Mouse (Mus musculus) ES-Bruce4 (cell line): ENCODE results near the gene Ttc7b. TPM values are rescaled to one million over a fixed set of nuclear protein-coding genes. Genes with fewer than 3 reads are reported as not detected.

Experiments used
- H3K27ac ChIP-seq: 2 replicates; pipeline ENCODE4 v1.5.1; 2012; ENCODE audit warnings: low read length, inconsistent platforms; ENCODE audit not compliant: insufficient read depth
- H3K27me3 ChIP-seq: 2 replicates; pipeline ENCODE4 v1.6.1; 2012; ENCODE audit warnings: mild to moderate bottlenecking, low read length, inconsistent platforms; ENCODE audit not compliant: control insufficient read depth, poor library complexity, insufficient read depth, severe bottlenecking
- H3K36me3 ChIP-seq: 2 replicates; pipeline ENCODE4 v1.6.1; 2012; ENCODE audit warnings: inconsistent platforms, mild to moderate bottlenecking, low read length, moderate library complexity; ENCODE audit not compliant: control insufficient read depth, poor library complexity, insufficient read depth, severe bottlenecking
- H3K4me1 ChIP-seq: one replicate; pipeline ENCODE4 v1.8.1; 2011; ENCODE audit warnings: low read length; ENCODE audit not compliant: control insufficient read depth, insufficient read depth
- H3K4me3 ChIP-seq: 2 replicates; pipeline ENCODE4 v1.5.1; 2011; ENCODE audit warnings: low read depth, mild to moderate bottlenecking, low read length
- H3K9ac ChIP-seq: 2 replicates; pipeline ENCODE4 v1.6.1; 2012; ENCODE audit warnings: low read depth, mild to moderate bottlenecking, inconsistent platforms; ENCODE audit not compliant: poor library complexity, severe bottlenecking
- H3K9me3 ChIP-seq: replicated peaks from 2 replicates; pipeline ENCODE4 v1.6.1; 2012; ENCODE audit warnings: mild to moderate bottlenecking, low read length, inconsistent platforms; ENCODE audit not compliant: control insufficient read depth, poor library complexity, insufficient read depth, severe bottlenecking
- CTCF ChIP-seq: IDR thresholded peaks from one replicate; pipeline ENCODE4 v1.8.1; 2011; ENCODE audit warnings: low read depth, low read length
- EP300 ChIP-seq: IDR thresholded peaks from 2 replicates; pipeline ENCODE4 v1.6.1; 2011; ENCODE audit warnings: low read depth, low read length; ENCODE audit not compliant: insufficient read depth
- POLR2A ChIP-seq: IDR thresholded peaks from one replicate; pipeline ENCODE4 v1.8.1; 2011; ENCODE audit warnings: low read length; ENCODE audit not compliant: insufficient read depth
- polyA plus RNA-seq: library from polyadenylated mRNA; stranded (reverse); fragments of >200 nt; gene quantifications from 2 replicates; pipeline ENCODE4 v1.2.4, GENCODE M21; 2011; ENCODE audit warnings: low read depth; ENCODE audit not compliant: missing spikeins, insufficient read depth, insufficient read length

The Ttc7b gene
- polyA plus RNA-seq, 1 experiment: 61.1 TPM

- no peak overlapping the region for H3K27ac ChIP-seq
- peaks cover 10% of the 10 kb centered on the region for H3K4me1 ChIP-seq
- no peak overlapping the region for H3K9ac ChIP-seq
- TF ChIP-seq POLR2A: no peak
- no peak for TF ChIP-seq EP300
- TF ChIP-seq CTCF: no peak
- no peaks in the 10 kb centered on the region for H3K27me3 ChIP-seq
- H3K9me3 ChIP-seq: no peaks in the 10 kb centered on the region
- H3K4me3 ChIP-seq: no peak overlapping the region
- H3K36me3 ChIP-seq: no peaks in the 10 kb centered on the region
These were observed 7.5 kb downstream of the Ttc7b start for GRCm38 (mm10) chr12:100513131-100513530.

GRCm38 (mm10) chr12:100512641-100513040, 8.0 kb downstream of the Ttc7b start:
- no peaks in the 10 kb centered on the region for H3K36me3 ChIP-seq
- no peak for TF ChIP-seq EP300
- H3K4me1 ChIP-seq: peaks cover 10% of the 10 kb centered on the region
- H3K9ac ChIP-seq: no peak overlapping the region
- H3K27me3 ChIP-seq: no peaks in the 10 kb centered on the region
- H3K9me3 ChIP-seq: no peaks in the 10 kb centered on the region
- H3K27ac ChIP-seq: no peak overlapping the region
- no peak overlapping the region for H3K4me3 ChIP-seq

- no peak overlapping the region for H3K27ac ChIP-seq
- H3K9ac ChIP-seq: no peak overlapping the region
- peaks cover 7% of the 10 kb centered on the region for H3K4me1 ChIP-seq
- H3K27me3 ChIP-seq: no peaks in the 10 kb centered on the region
- H3K4me3 ChIP-seq: no peak overlapping the region
- H3K36me3 ChIP-seq: no peaks in the 10 kb centered on the region
- no peaks in the 10 kb centered on the region for H3K9me3 ChIP-seq
- TF ChIP-seq CTCF: no peak
- TF ChIP-seq EP300: no peak
- TF ChIP-seq POLR2A: no peak
These were observed 10.9 kb downstream of the Ttc7b start for GRCm38 (mm10) chr12:100509615-100510282.

- Histone ChIP-seq H3K9me3 (no peaks in the 10 kb centered on the region), H3K27me3 (no peaks in the 10 kb centered on the region), H3K4me1 (peaks cover 7% of the 10 kb centered on the region), H3K27ac (no peak overlapping the region), H3K36me3 (no peaks in the 10 kb centered on the region), H3K9ac (no peak overlapping the region), H3K4me3 (no peak overlapping the region)
- TF ChIP-seq EP300: no peak
- TF ChIP-seq POLR2A: no peak
- no peak for TF ChIP-seq CTCF
These were observed 12.0 kb downstream of the Ttc7b start for GRCm38 (mm10) chr12:100508668-100509067.

GRCm38 (mm10) chr12:100505484-100505883, 15.1 kb downstream of the Ttc7b start:
- TF ChIP-seq EP300 (no peak), POLR2A (no peak), CTCF (no peak)
- Histone ChIP-seq H3K36me3 (no peaks in the 10 kb centered on the region), H3K9me3 (no peaks in the 10 kb centered on the region)

GRCm38 (mm10) chr12:100504585-100504984, 16.0 kb downstream of the Ttc7b start:
- Histone ChIP-seq H3K9me3 (no peaks in the 10 kb centered on the region), H3K36me3 (no peaks in the 10 kb centered on the region), H3K27me3 (no peaks in the 10 kb centered on the region), H3K27ac (no peak overlapping the region), H3K4me1 (peaks cover 7% of the 10 kb centered on the region), H3K4me3 (no peak overlapping the region), H3K9ac (no peak overlapping the region)
- TF ChIP-seq POLR2A (no peak), CTCF (no peak), EP300 (no peak)

More at GRCm38 (mm10) chr12:100505484-100505883, 15.1 kb downstream of the Ttc7b start:
- Histone ChIP-seq H3K4me3 (no peak overlapping the region), H3K27me3 (no peaks in the 10 kb centered on the region), H3K27ac (no peak overlapping the region), H3K9ac (no peak overlapping the region), H3K4me1 (peaks cover 10% of the 10 kb centered on the region)
